Mouse (Mus musculus) megakaryocyte, embryonic 14.5 days (primary cell): Measurements from ENCODE around the gene Arl5a.

Experiments
- FLI1 ChIP-seq: IDR thresholded peaks from 2 replicates; pipeline ENCODE4 v1.6.1; 2012; ENCODE audit warnings: low read length, inconsistent platforms, mixed read lengths
- GATA1 ChIP-seq: IDR thresholded peaks from 3 replicates; pipeline ENCODE4 v1.6.1; 2012; ENCODE audit warnings: mixed read lengths, low read length, inconsistent platforms, borderline replicate concordance

- TF ChIP-seq GATA1 = no peak
- TF ChIP-seq FLI1 = no peak
Observed at GRCm38 (mm10) chr2:52378448-52378804, 46.3 kb downstream of the Arl5a start, which contains the start of gene Neb.
